Mouse (Mus musculus) layer of hippocampus, adult 18-20 months (tissue): Measurements from ENCODE around the gene Foxk2. TPM values are rescaled to one million over a fixed set of nuclear protein-coding genes. Genes with fewer than 3 reads are reported as not detected.

Source experiments
- total RNA-seq, 2 experiments: library from RNA; stranded (reverse); gene quantifications; 2 replicates each; pipeline ENCODE4 v1.2.3; 2021

Gene Foxk2
- total RNA-seq, 2 experiments from 2014 or later = 76.9 to 78.0 TPM

Other genes with a start within 250 kb of the Foxk2 start
- not detected for gene Cd7, start 220.6 kb upstream of the Foxk2 start, total RNA-seq
- gene Sectm1b, start 196.4 kb upstream of the Foxk2 start, total RNA-seq = not detected
- not detected for gene Sectm1a, start 178.8 kb upstream of the Foxk2 start, total RNA-seq
- gene Tex19.2, start 141.3 kb upstream of the Foxk2 start, total RNA-seq = not detected
- not detected for gene Tex19.1, start 113.8 kb upstream of the Foxk2 start, total RNA-seq
- gene Uts2r, start 99.7 kb upstream of the Foxk2 start, total RNA-seq = under 1 TPM; 0.25 to 0.37 TPM
- gene Hexdc, start 55.6 kb upstream of the Foxk2 start, total RNA-seq = 10 to 100 TPM; 20.6 to 21.0 TPM
- 1 to 10 TPM; 7.4 to 7.7 TPM for gene Ogfod3, start 55.3 kb upstream of the Foxk2 start, total RNA-seq
- 10 to 100 TPM; 25.3 to 27.2 TPM for gene Cybc1, start 30.7 kb upstream of the Foxk2 start, total RNA-seq
- gene Narf, start 22.7 kb upstream of the Foxk2 start, total RNA-seq = 10 to 100 TPM; 43.6 to 44.6 TPM
- gene Wdr45b, start 94.5 kb downstream of the Foxk2 start, total RNA-seq = 10 to 100 TPM; 69.1 to 75.7 TPM
- gene Rab40b, start 128.3 kb downstream of the Foxk2 start, total RNA-seq = 10 to 100 TPM; 65.6 to 69.3 TPM
- 10 to 100 TPM; 51.2 to 55.0 TPM for gene Fn3krp, start 161.4 kb downstream of the Foxk2 start, total RNA-seq
- gene Fn3k, start 174.9 kb downstream of the Foxk2 start, total RNA-seq = 10 to 100 TPM; 44.9 to 49.3 TPM
- gene Tbcd, start 192.0 kb downstream of the Foxk2 start, total RNA-seq = 10 to 100 TPM; 37.1 to 39.0 TPM